Mouse (Mus musculus): ENCODE measurements at regions not wholly inside any gene's neighbourhood (a gene's known extent, or its start where the extent isn't known, plus 50 kb on each side); places are given as distances from the start of the nearest gene placed in this dataset.

GRCm38 (mm10) chr13:80950803-80951202 is 67.6 kb downstream of the Arrdc3 start:
- TF ChIP-seq GATA1 (IDR thresholded peaks at IDR 0.05; ENCODE audit: low read depth, low read length): no peak
- no peak for TF ChIP-seq CTCF (IDR thresholded peaks at IDR 0.05 in 2 of 3, conservative IDR thresholded peaks at IDR 0.05 in 1 of 3; ENCODE audit: control insufficient read depth in 1 of 3, insufficient read depth in 1 of 3, low read depth in 2 of 3, low read length in 3 of 3, poor library complexity in 1 of 3, severe bottlenecking in 1 of 3)
- no peak for TF ChIP-seq POLR2A (IDR thresholded peaks at IDR 0.05; ENCODE audit: control insufficient read depth in 1 of 2, insufficient read depth in 1 of 2, low read depth in 1 of 2, low read length in 2 of 2, poor library complexity in 1 of 2)
- no peak for TF ChIP-seq JUND (IDR thresholded peaks at IDR 0.05; ENCODE audit: low read depth, low read length)
- no peak for TF ChIP-seq UBTF (IDR thresholded peaks at IDR 0.05; ENCODE audit: borderline replicate concordance, insufficient read depth, low read depth, low read length)
- no peak for TF ChIP-seq ZMIZ1 (IDR thresholded peaks at IDR 0.05; ENCODE audit: low read depth, low read length)
- no peak for TF ChIP-seq ZNF384 (IDR thresholded peaks at IDR 0.05; ENCODE audit: low read depth, low read length)
